Mouse (Mus musculus) stomach, postnatal 0 days (tissue): Measurements from ENCODE around the gene Slamf7. TPM values are rescaled to one million over a fixed set of nuclear protein-coding genes. Genes with fewer than 3 reads are reported as not detected.
"Not testable (repeated sequence)": the region's sequence is repeated elsewhere in the genome, so short reads cannot be mapped to it uniquely, and the experiment has no call there.

Experiments used
- ATAC-seq: fragments of 200-750 bp; cut with Nextera tagmentation; 2 replicates; pipeline ENCODE4 v1.8.0; 2017; ENCODE audit not compliant: low FRiP score, low TSS enrichment
- DNase-seq: peaks from one replicate; pipeline ENCODE4 v3.0.0-alpha.2; 2016; ENCODE audit warnings: low spot score
- H3K27ac ChIP-seq: fragments of 300-500 bp; sonication (generic); replicated peaks from 2 replicates; pipeline ENCODE4 v1.5.1; 2014; ENCODE audit warnings: mild to moderate bottlenecking, control low read depth
- H3K27me3 ChIP-seq: fragments of 300-500 bp; sonication (generic); 2 replicates; pipeline ENCODE4 v1.6.1; 2014; ENCODE audit warnings: low read length; ENCODE audit not compliant: control insufficient read depth, insufficient read depth
- H3K36me3 ChIP-seq: fragments of 300-500 bp; sonication (generic); 2 replicates; pipeline ENCODE4 v1.6.1; 2014; ENCODE audit warnings: low read length, mixed read lengths; ENCODE audit not compliant: control insufficient read depth, insufficient read depth
- H3K4me1 ChIP-seq: fragments of 300-500 bp; sonication (generic); replicated peaks from 2 replicates; pipeline ENCODE4 v1.6.1; 2014; ENCODE audit warnings: antibody characterized with exemption; ENCODE audit not compliant: control insufficient read depth, insufficient read depth
- H3K4me2 ChIP-seq: fragments of 300-500 bp; sonication (generic); replicated peaks from 2 replicates; pipeline ENCODE4 v1.6.1; 2014; ENCODE audit warnings: low read depth, mild to moderate bottlenecking, control low read depth, moderate library complexity
- H3K4me3 ChIP-seq: fragments of 300-500 bp; sonication (generic); 2 replicates; pipeline ENCODE4 v1.5.1; 2014; ENCODE audit warnings: low read depth, low read length, control low read depth
- H3K9ac ChIP-seq: fragments of 300-500 bp; sonication (generic); 2 replicates; pipeline ENCODE4 v1.6.1; 2014; ENCODE audit warnings: mild to moderate bottlenecking, low read length, control low read depth, mixed read lengths
- H3K9me3 ChIP-seq: fragments of 300-500 bp; sonication (generic); 2 replicates; pipeline ENCODE4 v1.6.1; 2016; ENCODE audit warnings: low read length; ENCODE audit not compliant: control insufficient read depth
- CTCF ChIP-seq: IDR thresholded peaks from 2 replicates; pipeline ENCODE4 v1.5.1; 2016; ENCODE audit warnings: antibody characterized with exemption, low read depth, mild to moderate bottlenecking, moderate library complexity
- EP300 ChIP-seq: optimal IDR thresholded peaks from 2 replicates; pipeline ENCODE3; 2016; ENCODE audit warnings: antibody characterized with exemption
- WGBS: fragments of 180-500 bp; shearing (Covaris S2); extraction: QIAGEN DNeasy Blood & Tissue Kit; methylation state at CpG from one replicate; pipeline ENCODE4 v1.1.7; 2014; 5-methylcytosine and 5-hydroxymethylcytosine counted together
- polyA plus RNA-seq: library from polyadenylated mRNA; unstranded; fragments of >200 nt; fragmentation: Nextera tagmentation; extraction: Ambion mirVana; gene quantifications from 2 replicates; pipeline ENCODE4 v1.2.1, GENCODE M21; 2015

Slamf7 gene
- polyA plus RNA-seq, 1 experiment from 2014 or later: 0.38 TPM

DNA sequence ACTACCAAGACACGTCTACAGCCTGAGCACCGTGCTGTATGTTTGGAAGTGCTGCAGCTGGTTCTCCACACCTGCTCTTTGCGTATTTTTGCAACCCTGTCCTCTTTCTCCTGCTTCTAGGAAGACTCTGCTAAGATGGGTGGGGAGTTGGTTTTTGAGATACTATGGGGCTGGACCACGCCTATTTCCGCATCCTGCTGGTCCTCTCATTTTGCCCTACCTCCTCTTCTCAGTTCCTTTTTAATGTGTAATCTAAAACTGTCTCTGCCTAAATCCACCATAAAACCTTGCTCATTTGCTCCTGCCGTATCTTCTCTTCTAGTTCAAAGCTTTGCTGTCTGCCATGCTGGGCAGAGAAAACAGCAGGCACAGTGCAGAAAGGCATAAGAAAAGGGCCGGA is 28.2 kb upstream of the Slamf7 start:
- H3K27ac ChIP-seq: no peak overlapping the region
- no peak for ATAC-seq
- no peaks in the 10 kb centered on the region for H3K4me1 ChIP-seq
- TF ChIP-seq EP300: no peak
- TF ChIP-seq CTCF: no peak
- H3K27me3 ChIP-seq: no peaks in the 10 kb centered on the region
- H3K4me3 ChIP-seq: no peak overlapping the region
- H3K9ac ChIP-seq: no peak overlapping the region
- H3K36me3 ChIP-seq: no peaks in the 10 kb centered on the region
- no peak for DNase-seq
- no peaks in the 10 kb centered on the region for H3K9me3 ChIP-seq
- WGBS: 71% methylated on average over 7 of the region's 7 CpGs
- H3K4me2 ChIP-seq: no peak overlapping the region

- TF ChIP-seq CTCF (no peak), EP300 (no peak)
- no peak overlapping the region for H3K9ac ChIP-seq
- no peaks in the 10 kb centered on the region for H3K36me3 ChIP-seq
- no peak for DNase-seq
- no peaks in the 10 kb centered on the region for H3K4me1 ChIP-seq
- H3K27ac ChIP-seq: no peak overlapping the region
- no peak overlapping the region for H3K4me2 ChIP-seq
- H3K4me3 ChIP-seq: no peak overlapping the region
- H3K9me3 ChIP-seq: no peaks in the 10 kb centered on the region
- H3K27me3 ChIP-seq: no peaks in the 10 kb centered on the region
- WGBS: 64% methylated on average over 1 of the region's 1 CpGs
- ATAC-seq: no peak
Observed at GRCm38 (mm10) chr1:171677721-171678120, 24.9 kb upstream of the Slamf7 start.

DNA sequence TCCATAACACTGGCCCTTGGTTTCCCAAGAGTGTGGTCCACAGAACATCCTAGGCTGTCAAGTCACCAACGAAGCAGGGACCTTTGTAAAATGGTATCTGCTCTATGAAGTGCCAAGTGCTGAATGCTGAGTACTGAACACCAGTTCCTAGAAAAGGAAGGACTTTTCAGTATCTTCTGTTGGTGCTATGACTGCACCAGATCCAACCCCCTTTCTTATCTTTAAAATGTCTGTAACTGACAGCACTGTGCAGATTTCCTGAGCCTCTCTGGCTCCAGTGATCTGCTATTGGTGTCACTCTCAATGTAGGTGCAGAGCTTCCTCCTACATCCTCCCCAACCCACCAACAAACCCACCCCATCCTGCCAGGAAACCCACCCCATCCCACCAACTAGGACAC is 21.6 kb upstream of the Slamf7 start:
- WGBS: 72% methylated on average over 1 of the region's 1 CpGs

GRCm38 (mm10) chr1:171672854-171673475 is 20.1 kb upstream of the Slamf7 start:
- 57% methylated on average over 5 of the region's 5 CpGs for WGBS
- Histone ChIP-seq H3K27ac (no peak overlapping the region), H3K4me2 (no peak overlapping the region), H3K9me3 (no peaks in the 10 kb centered on the region), H3K36me3 (no peaks in the 10 kb centered on the region), H3K4me3 (no peak overlapping the region), H3K27me3 (no peaks in the 10 kb centered on the region), H3K4me1 (no peaks in the 10 kb centered on the region), H3K9ac (no peak overlapping the region)
- no peak for DNase-seq
- TF ChIP-seq CTCF: no peak
- no peak for TF ChIP-seq EP300
- no peak for ATAC-seq

More for the DNA sequence above, 21.6 kb upstream of the Slamf7 start:
- H3K27ac ChIP-seq: no peak overlapping the region
- no peak overlapping the region for H3K9ac ChIP-seq
- H3K4me2 ChIP-seq: no peak overlapping the region
- ATAC-seq (no peak), DNase-seq (no peak)
- no peak overlapping the region for H3K4me3 ChIP-seq
- H3K9me3 ChIP-seq: no peaks in the 10 kb centered on the region
- no peaks in the 10 kb centered on the region for H3K4me1 ChIP-seq
- H3K27me3 ChIP-seq: no peaks in the 10 kb centered on the region
- TF ChIP-seq EP300 (no peak), CTCF (no peak)
- H3K36me3 ChIP-seq: no peaks in the 10 kb centered on the region

- not testable (repeated sequence) for H3K4me3 ChIP-seq, H3K36me3 ChIP-seq, H3K4me1 ChIP-seq, H3K27me3 ChIP-seq, H3K9me3 ChIP-seq, H3K27ac ChIP-seq, H3K9ac ChIP-seq, ATAC-seq, DNase-seq, H3K4me2 ChIP-seq
- WGBS: 85% methylated on average over 2 of the region's 2 CpGs
- peak; percentile 23; the same call in 1 of the 2 replicates for TF ChIP-seq CTCF
Observed at GRCm38 (mm10) chr1:171672451-171672850, 19.6 kb upstream of the Slamf7 start.

DNA sequence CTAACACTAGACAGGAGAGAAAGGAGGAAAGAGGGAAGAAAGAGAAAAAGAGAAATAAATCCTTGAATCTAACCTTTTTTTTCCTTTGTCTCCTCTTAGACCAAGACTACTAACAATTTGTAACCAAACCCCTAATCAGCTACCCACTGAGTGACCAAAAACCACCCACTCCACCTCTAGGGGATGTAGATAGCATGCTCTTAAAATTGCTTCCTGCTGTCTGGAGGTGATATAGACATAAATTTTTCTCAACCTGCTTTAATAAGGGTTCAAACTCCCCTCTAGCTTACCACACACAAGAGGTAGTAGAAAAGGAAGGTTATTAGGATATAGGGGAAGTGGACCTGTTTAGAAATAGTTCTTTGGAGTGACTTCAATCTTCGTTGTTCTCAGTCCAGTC is 14.3 kb upstream of the Slamf7 start:
- Histone ChIP-seq H3K36me3 (no peaks in the 10 kb centered on the region), H3K27me3 (no peaks in the 10 kb centered on the region), H3K4me2 (no peak overlapping the region), H3K27ac (no peak overlapping the region), H3K9ac (no peak overlapping the region), H3K9me3 (no peaks in the 10 kb centered on the region), H3K4me3 (no peak overlapping the region), H3K4me1 (no peaks in the 10 kb centered on the region)
- ATAC-seq (no peak), DNase-seq (no peak)
- WGBS: 58% methylated on average over 1 of the region's 1 CpGs
- TF ChIP-seq CTCF: no peak
- TF ChIP-seq EP300: no peak
